Mouse (Mus musculus) lung, postnatal 0 days (tissue): Measurements from ENCODE around the gene Tepp.

Source experiments
- CTCF ChIP-seq: IDR thresholded peaks from 2 replicates; pipeline ENCODE4 v1.5.1; 2016; ENCODE audit warnings: antibody characterized with exemption, mild to moderate bottlenecking
- EP300 ChIP-seq: IDR thresholded peaks from 2 replicates; pipeline ENCODE4 v1.6.1; 2016; ENCODE audit warnings: antibody characterized with exemption, mild to moderate bottlenecking, control low read depth

GRCm38 (mm10) chr8:95310342-95310970, at the start of gene Tepp:
- TF ChIP-seq CTCF (no peak), EP300 (no peak)
